Mouse (Mus musculus): Measurements from ENCODE around the gene Mrps12.

Mrps12 gene

DNA sequence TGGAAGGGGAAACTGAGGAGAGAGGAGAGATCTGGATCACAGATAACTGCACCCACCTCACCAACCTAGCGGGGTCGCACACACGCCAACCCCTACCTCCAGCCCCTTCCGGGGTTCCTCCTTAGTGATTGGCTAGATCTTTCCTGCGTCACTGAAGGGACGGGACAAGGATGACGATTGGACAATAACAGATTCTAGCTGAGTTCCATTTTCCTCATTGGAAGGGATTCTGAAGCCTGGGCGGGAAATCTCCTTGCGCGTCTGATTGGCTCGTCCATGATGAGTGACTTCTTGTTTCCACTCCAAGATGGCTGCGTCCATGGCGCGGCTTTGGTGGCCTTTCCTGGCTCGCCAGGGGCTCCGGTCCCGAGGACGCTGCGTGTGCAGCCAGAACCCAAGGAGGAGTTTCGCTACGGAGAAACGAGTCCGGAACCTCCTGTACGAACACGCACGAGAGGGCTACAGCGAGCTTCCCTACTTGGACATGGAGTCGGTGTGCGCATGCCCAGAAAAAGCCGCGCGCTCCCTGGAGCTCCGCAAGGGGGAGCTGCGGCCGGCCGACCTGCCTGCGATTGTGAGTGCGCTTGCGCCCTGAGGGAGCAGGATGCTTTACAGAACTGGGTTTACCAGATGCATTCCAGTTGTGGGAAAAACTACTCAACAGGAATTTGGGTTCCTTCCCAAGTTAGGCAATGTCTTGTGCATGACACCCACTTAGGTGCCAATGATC lies at the start of gene Mrps12, which contains the start of gene Sars2:
Mrps12 (minus strand) TSS at position 112 of the 730 bp plus-strand sequence.
Sars2 (plus strand) TSS at position 284 of the 730 bp plus-strand sequence.
- DNase-seq: peak; percentile 95 to 98

DNA sequence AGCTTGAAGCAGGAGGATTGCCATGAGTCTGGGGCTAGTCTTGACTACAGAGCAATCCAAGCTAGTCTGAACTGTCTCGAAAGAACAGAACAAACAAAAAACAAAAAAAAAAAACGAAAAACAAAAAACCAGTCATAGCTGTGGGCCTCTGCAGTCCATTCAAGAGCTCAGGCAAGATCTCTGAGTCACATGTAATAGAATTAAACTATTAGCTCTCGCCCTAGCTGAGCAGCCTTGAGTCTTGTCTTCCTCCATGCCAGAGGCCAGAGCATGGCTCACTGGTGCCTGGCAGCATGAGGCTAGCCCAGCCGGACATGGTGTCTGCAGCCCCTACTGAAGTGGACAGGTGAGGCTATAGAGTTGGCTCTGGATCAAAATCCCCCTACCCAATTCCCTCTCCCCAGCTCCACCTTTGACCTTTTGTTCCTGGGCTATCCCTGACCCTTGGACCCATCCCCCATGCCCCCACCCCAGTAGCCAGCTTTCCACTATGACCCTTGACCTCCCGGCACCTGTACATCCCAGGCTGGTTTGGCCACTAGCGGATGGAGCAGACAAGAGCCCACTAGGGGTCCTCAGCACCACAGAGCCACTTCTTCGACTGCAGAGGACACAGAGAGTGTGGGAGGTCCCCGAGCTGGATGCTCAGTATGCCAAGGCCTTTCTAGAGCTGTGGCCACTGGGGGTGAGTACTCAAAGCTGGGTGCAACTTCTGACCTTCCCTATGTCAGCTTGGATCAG lies 48.6 kb upstream of the Mrps12 start:
- peak; percentile 47 to 53 for DNase-seq

DNA sequence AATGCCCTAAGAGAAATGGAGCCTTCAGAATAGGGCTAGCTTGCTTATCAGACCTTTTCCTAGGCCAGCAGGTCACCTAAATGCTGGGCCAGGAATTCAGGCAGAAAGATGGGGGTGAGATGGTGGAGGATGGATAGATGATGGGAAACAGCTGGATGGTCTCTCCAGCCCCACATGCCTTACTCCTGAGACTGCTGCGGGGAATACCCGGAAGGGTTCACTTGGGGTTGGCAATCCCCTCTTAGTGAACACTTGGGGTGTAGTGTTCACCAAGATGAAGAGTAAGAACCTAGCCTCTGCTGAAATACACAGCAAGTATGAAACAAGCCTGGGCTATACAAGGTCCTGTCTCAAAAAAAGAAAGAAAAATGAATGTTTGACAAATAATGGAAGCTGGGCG lies 47.6 kb upstream of the Mrps12 start:
- DNase-seq: no peak

DNA sequence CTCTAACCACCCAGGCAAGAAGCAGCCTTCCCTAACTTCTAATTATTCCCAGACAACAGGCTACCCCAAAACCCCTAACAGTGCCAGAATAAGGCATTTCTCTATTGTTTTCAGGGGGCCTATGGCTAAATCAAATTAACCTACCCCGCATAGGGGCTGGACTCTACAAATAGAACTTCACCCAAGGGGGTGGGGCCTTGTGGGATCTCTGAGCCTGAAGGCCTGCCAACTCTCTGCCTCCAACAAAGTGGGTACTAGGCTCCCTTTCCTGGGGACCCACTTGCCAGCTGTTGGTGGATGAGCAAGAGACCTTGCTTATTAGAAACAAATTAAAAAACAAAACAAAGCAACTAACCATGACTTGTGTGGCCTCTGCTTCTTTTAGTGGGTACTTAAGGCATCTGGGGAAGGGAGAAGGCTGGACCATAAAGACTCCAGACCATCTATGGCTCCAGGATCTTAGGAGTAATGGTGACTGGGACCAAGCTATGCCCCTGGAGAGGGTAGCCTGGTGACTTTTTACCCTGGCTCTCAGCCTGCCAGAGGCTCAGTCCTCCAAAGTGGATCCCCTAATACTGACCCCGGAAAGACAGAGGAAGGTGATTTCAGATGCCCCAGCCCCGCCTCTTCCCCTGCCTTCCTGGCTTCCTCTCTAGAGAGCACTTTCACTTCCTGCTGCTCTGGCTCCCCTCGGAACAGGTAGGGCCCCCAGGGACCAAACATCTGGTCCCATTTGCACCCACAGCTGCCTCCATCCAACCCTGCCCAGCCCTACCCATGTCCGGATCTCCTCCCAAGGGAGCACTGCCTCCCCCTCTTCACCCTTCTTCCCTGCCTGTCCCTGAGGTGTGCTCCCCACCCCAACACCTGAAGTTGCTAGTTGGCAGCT lies 46.9 kb upstream of the Mrps12 start, which contains the start of gene Rinl:
Rinl (plus strand) TSS at position 663 of the 889 bp plus-strand sequence.
- peak in 1 of 2 experiments; percentile 19 for DNase-seq

DNA sequence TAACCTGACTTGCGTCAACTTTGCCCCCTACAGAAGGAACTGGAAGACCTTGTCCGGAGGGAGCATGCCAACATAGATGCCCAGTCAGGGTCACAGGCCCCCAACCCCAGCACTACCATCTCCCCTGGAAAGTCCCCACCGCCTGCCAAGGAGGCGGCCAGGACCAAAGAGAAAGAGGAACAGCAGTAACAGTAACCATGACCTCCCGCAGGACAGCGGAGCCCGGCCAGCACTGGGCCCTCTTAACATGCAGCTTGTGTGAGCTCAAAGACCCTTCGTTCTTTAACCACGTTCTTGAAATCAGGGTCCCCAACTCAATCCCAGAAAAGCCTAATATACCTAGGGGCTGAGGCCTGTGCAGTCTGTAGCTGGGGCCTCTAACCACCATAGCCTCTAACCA lies 46.3 kb upstream of the Mrps12 start:
- no peak for DNase-seq

DNA sequence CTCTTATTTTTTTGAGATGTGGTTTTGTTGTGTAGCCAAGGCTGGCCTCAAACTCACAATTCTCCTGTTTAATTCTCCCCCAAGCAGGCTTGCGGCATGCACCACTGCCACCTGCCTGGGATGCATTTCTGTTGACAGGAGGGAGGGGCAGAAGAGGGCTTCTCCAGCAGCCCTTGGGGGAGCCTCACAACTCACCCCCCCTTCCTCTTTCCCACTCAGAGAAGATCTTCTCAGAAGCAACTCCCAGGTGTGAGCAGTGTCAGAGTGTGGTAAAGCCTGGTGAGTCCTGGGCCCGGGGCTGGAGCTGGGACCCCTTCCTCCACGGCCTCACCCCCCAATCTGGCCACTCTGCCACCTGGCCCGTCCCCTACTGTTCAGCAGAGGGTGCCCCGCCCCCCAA lies 43.5 kb upstream of the Mrps12 start:
- no peak for DNase-seq

DNA sequence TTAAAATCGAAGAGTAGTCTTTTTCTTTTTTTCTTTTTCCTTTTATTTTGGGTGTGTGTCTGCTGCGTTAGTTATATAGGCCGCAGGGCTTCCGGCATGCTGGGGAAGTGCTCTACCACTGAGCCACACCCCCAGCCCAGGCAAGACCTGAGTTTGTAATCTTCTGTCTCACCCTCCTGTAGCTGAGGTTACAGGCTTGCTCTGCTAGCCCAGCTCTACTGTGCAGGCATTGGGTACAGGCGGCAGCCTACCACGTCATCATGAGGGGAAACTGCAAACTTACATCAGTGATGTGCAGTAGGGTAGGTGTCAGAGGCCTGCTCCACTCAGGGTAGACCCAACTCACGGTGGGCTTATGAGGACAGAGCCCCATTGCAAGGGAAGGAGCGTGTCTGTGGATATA lies 39.6 kb upstream of the Mrps12 start:
- DNase-seq: no peak

DNA sequence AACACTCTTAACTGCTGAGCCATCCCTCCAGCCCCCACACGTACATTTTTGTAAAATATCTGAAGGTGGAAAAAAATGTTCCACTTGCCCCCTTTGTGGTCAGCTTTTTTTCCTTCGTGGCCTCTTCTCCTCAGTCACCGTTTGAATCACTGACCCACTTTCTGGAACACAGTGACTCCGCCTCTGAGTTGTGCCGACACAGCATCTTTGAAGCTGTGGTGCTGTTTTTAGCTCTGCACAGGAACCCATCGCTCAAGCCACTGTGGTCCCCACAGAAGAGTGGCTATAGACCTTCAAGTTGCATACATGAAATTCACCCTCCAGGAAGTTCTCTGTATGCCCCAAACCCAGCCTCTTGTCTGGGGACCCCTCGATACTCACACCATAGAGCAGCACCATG lies 39.2 kb upstream of the Mrps12 start:
- DNase-seq: peak in 1 of 2 experiments; percentile 38

DNA sequence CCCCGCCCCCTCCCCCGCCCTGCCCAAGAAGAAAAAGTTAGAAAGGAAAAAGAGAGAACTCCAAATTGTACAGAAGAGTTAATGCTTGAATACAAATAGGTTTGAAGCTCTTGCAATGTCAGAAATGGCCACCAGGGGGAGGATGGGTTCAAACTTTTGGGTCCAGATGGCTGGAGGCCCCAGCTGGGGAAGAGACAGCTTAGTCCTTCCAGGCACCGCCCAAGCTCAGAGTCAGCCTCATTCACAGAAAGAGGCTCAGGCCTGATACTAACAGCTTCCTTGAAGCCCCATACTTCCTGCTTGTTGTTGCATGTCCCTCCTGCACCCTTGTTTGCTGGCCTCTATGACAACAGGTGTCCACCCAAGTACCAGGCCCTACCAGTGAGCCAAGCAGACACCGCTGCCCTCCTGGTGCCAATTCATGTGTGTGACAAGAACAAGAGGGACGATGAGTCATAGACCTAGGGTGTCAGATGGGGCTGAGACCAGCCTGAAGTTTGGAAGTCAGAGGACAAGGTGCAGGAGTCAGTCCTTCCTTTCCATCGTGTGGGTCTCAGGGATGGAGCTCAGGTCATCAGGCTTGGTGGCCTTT lies 38.5 kb upstream of the Mrps12 start:
- peak; percentile 83 to 94 for DNase-seq

DNA sequence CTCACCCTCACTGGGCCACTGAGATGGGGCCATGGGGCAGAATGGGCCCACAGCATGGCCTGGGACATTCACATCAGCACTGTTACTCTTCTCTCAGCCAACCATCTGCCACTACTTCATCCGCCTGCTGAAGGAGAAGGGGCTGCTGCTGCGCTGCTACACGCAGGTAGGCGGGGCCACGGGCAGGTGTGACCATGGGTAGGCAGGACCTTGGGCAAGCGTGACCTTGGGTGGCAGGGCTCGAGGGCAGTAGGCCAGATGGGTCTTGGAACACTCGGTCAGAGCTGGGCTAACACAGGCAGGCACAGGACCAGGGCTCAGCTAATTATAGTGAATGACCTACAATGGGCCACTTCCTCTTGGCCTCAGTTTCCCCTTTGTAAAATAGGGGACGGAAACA lies 37.2 kb upstream of the Mrps12 start:
- no peak for DNase-seq

DNA sequence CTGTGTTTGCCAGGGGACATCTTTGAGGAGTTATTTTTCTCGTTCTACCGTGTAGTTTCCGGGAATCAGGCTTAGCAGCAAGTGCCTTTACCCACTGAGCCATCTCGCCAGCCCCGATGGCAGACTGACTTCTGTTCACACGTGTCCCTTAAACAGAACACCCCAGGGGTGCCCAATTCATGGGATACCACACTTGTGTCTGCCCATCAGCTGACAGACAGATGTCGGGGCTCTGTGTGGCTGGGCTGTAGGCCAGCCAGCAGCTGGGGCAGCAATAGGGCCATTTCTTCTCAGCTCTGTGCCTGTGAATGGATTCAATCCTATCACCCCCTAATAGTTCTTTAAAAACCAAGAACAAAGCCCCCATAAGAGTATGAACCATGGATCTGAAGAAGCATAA lies 33.5 kb upstream of the Mrps12 start:
- no peak for DNase-seq

DNA sequence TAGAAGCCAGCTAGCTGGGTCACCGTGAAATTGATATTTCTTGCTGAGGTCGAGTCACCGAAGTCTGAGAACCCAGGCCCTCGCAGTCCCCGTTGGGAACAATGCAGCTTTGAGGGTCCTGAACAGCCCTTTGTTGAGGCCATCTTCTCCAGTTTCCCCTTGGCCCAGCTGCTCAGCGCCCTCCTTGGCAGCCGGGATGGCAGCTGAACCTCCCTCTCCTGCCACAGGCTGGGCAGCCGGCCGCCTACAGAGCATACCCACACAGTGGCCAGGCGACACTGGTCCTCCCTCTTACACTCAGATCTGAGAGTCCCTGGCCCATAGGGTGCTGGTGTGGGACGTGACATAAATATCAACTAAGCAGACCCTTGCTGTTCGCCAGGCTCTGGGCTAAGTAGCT lies 32.5 kb upstream of the Mrps12 start:
- no peak for DNase-seq

DNA sequence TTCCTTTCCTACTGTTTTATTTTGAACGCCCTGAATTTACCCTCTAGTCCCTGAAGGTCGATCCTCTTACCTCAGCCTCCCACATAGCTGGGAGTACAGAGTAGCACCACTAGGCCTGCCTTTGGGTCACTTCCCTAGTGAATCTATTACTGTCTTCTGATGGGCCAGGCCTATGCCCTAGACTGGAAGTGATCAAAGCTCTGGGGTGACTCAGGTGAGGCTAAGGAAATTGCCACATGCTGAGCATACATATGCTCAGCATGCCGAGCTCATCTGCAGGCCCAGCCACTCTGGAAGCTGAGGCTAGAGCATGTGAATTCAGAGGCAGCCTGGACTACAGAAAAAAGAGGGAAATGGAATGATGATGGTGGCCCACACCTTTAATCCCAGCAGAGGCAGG lies 31.5 kb upstream of the Mrps12 start:
- DNase-seq: no peak

DNA sequence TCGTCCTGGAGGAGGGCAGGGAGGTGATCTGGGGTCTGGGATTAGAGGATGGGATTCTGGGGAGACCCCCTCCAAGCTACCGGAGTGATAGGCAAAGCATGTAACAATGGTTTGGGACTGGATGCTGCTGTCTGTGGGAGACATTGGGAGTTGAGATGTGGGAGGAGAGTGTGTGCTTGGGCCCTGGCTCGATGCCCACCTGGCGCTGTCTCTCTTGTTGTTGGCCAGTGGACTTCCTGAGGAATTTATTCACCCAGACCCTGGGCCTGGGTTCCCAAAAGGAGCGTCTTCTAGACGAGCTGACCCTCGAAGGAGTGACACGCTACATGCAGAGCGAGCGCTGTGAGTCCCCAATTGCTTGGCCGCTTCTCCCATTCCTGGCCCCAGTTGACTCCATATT lies 30.2 kb upstream of the Mrps12 start:
- DNase-seq: peak; percentile 27 to 58

DNA sequence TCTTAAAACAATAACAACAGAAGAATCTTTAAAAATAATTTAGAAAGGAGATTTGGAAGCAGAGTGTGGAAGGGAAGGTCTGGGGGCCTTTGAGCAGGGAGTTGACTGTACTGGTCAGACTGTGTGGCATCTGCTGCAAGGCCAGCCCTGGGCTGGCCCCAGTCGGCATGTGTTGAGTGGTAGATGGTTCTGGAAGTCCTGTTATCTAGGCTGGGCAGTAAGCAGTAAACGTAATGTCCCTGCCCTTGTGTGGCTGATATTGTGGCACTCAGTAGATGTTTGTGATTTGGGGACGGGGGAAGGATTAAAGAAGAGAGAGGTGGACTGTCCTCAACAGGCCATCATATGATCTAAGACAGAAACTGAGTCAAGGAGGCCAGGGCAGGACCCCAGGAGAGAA lies 28.7 kb upstream of the Mrps12 start:
- DNase-seq: no peak

DNA sequence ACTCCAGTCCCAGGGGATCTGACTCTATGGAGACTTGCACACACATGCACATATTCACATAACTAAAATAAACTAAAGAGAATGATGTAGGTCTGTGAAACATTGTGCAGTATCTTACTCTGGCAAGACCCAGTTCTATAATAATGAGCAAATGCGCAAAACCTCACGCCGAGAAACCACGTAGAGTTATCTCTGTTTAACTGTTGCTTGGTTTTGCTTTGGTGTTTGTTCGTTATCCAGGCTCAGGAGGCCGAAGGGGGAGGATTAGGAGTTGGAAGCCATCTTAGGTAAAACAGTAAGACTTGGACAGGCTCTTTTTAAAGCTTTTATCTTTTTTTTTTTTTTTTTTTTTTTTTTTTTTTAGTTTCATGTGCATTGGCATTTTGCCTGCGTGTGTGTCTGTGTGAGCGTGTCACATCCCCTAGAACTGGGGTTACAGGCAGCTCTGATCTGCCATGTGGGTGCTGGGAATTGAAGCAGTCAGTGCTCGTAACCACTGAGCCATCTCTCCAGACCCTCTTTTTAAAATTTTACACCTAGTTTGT lies 27.9 kb upstream of the Mrps12 start:
- no peak for DNase-seq

DNA sequence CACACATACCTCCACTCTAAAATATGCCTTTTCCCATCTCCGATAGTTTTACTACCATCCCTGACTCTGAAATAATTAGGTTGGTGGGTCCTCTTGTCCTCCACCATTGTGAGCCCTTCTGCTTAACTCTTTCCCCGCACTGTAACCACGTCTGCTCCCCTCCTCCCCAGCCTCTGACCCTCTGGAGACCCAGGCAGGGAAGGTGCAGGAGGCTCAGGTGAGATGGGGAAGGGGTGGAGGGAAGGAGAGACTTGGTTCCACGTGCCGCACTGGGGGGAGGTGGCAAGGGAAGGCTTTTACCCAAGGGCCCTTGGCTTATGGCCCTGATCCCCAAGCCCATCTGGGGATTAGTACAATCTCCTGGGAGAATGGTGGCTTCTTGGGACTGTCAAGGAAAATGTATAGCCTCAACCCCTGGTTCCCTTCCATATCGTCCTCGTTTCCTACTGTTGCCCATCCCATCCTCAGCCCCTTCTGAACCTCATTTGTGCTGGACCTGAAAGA lies 25.9 kb upstream of the Mrps12 start, which contains the start of gene Nfkbib:
Nfkbib (minus strand) TSS at position 51 of the 504 bp plus-strand sequence.
- DNase-seq: no peak

DNA sequence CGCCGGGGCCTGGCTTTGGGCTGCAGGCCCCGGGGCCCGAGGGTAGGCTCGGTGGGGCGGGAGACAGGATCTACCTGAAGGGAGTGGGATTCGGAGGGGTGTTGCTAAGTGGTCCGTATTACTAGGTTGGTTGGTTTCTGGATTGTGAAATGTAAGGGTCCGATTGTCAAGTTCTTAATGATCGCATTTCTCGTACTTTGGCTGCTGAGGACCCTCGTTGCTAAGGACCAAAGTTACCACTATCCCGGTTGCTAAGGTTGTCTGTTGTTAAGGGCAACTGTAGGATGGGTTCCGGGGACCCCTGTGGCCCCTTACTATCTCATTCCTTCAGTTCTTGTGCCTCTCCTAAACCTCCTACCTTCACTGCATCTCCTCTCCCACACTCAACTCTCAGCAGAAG lies 25.3 kb upstream of the Mrps12 start:
- no peak for DNase-seq

DNA sequence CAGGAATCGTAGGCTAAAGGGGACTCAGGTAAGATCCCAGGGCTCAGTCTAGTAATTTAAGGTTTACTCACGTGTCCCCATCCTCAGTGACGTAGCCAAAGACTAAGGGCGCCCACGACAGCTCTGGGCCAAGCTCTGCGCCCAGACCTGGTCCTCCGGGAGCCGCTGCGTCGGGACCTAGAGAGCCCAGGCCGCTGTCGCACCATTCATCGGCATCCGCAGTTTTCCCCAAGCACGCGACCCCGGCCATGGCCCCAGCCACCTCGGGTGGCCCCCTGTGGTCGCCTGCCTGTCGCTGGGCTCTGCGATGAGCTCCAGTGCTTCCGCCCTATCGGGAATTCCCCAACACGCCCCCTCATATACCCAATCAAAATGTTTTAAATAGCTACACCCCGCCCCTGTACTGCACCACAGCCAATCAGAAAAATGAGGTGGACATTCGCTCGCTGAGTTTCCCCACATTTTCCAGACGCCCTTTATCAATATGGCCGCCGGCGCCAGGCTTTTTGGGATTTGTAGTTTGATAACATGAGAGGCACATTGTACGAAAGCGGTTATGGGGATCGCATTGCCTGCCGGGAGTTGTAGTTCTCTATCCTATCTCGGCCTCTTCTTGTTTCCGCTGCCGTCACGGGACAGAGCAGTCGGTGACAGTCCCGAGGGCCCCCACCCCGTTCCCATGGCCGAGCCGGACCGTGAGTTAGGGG lies 24.7 kb upstream of the Mrps12 start, which contains the start of gene Sirt2:
Sirt2 (plus strand) TSS at position 563 of the 707 bp plus-strand sequence.
- DNase-seq: peak; percentile 97 to 99

DNA sequence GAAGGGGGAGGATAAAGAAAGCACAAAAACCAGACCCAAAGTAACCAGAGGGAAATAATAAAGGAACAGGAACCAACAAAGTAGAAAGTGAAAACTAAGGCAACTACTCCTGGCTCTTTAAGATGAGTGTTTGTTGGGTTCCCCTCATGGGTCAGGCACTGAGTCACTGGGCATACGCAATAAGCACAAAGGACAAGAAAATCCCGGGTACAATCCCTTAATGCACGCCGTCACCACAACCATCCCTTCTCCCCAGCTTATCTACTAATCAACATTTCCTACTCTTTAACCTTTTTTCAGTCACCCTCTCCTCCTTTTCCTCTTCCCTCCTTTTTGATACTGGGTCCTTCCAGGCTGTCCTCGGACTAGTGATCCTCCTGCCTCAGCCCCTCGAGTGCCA lies 23.6 kb upstream of the Mrps12 start:
- no peak for DNase-seq

DNA sequence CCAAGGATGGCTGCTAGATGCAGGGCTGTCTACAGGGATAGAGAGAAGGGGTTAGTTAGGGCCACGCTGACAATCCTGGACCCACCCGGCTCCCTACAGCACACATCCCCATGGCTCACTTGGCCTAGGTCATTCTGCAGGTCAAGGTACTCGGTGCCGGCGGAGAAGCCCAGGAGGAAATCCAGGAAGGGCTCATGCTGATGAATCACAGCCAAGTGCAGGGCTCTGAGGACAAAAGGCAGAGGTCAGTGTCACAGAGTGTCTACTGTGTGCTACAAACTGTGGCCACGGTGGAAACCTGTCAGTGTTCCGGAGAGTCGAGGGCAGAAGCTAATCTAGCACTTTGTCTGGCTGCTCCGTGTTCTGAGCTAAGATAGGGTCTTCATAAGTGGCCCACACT lies 20.3 kb upstream of the Mrps12 start:
- peak; percentile 26 to 51 for DNase-seq
